Mouse (Mus musculus) B cell, adult 2 months (primary cell): ENCODE measurements around the gene Gm47791.

ENCODE experiments used
- DNase-seq, 2 experiments: peaks; one replicate each; pipeline ENCODE4 v3.0.0; 2022

The Gm47791 gene

GRCm38 (mm10) chr1:82771022-82771586, at the start of gene Gm47791:
Gene Gm47791, minus strand, starts transcription at chr1:82771243.
- DNase-seq = no peak

- no peak for DNase-seq
These were observed 49.7 kb upstream of the Gm47791 start for GRCm38 (mm10) chr1:82820626-82821186.

GRCm38 (mm10) chr1:82820179-82820578, 49.1 kb upstream of the Gm47791 start:
- DNase-seq = no peak

GRCm38 (mm10) chr1:82819366-82819765, 48.3 kb upstream of the Gm47791 start:
- no peak for DNase-seq

- no peak for DNase-seq
These were observed 45.1 kb upstream of the Gm47791 start for GRCm38 (mm10) chr1:82815941-82816716.

- DNase-seq = no peak
These were observed 40.7 kb upstream of the Gm47791 start for GRCm38 (mm10) chr1:82811766-82812165.

GRCm38 (mm10) chr1:82808564-82808963, 37.5 kb upstream of the Gm47791 start:
- DNase-seq = no peak

GRCm38 (mm10) chr1:82807206-82807605, 36.2 kb upstream of the Gm47791 start:
- no peak for DNase-seq

- no peak for DNase-seq
These were observed 35.3 kb upstream of the Gm47791 start for GRCm38 (mm10) chr1:82806391-82806790.

- no peak for DNase-seq
These were observed 33.0 kb upstream of the Gm47791 start for GRCm38 (mm10) chr1:82804059-82804458.

GRCm38 (mm10) chr1:82803608-82804007, 32.6 kb upstream of the Gm47791 start:
- peak; percentile 55 to 62 for DNase-seq

GRCm38 (mm10) chr1:82801105-82801783, 30.2 kb upstream of the Gm47791 start:
- no peak for DNase-seq

- no peak for DNase-seq
These were observed 27.9 kb upstream of the Gm47791 start for GRCm38 (mm10) chr1:82798922-82799321.

GRCm38 (mm10) chr1:82798304-82798703, 27.3 kb upstream of the Gm47791 start:
- no peak for DNase-seq

- no peak for DNase-seq
These were observed 26.0 kb upstream of the Gm47791 start for GRCm38 (mm10) chr1:82797088-82797487.

GRCm38 (mm10) chr1:82795702-82796443, 24.8 kb upstream of the Gm47791 start:
- DNase-seq = no peak

- no peak for DNase-seq
These were observed 24.2 kb upstream of the Gm47791 start for GRCm38 (mm10) chr1:82795211-82795610.

- DNase-seq = no peak
These were observed 22.9 kb upstream of the Gm47791 start for GRCm38 (mm10) chr1:82793986-82794385.

- DNase-seq = no peak
These were observed 22.1 kb upstream of the Gm47791 start for GRCm38 (mm10) chr1:82793110-82793509.

GRCm38 (mm10) chr1:82792238-82792637, 21.2 kb upstream of the Gm47791 start:
- no peak for DNase-seq

GRCm38 (mm10) chr1:82791105-82791504, 20.1 kb upstream of the Gm47791 start:
- no peak for DNase-seq

GRCm38 (mm10) chr1:82788070-82788469, 17.0 kb upstream of the Gm47791 start:
- DNase-seq = no peak

GRCm38 (mm10) chr1:82787414-82787813, 16.4 kb upstream of the Gm47791 start:
- DNase-seq = peak; percentile 13 to 19
